Mouse (Mus musculus) MEL (cell line): ENCODE data around the gene Ntrk3. TPM values are rescaled to one million over a fixed set of nuclear protein-coding genes. Genes with fewer than 3 reads are reported as not detected.

Experiments
- DNase-seq: peaks from one replicate; pipeline ENCODE4 v3.0.0; 2011; ENCODE audit warnings: low read depth, low spot score
- H3K27ac ChIP-seq: 2 replicates; pipeline ENCODE4 v1.5.1; 2012; ENCODE audit warnings: low read depth, mild to moderate bottlenecking, control low read depth, low read length, moderate library complexity; ENCODE audit not compliant: control insufficient read depth
- H3K27me3 ChIP-seq, 2 experiments: fragments of 150-350 bp in 1 of 2; sonication (generic) in 1 of 2; 2 replicates each; pipeline ENCODE4 v1.6.1; 2012; ENCODE audit warnings: low read length in 2 of 2, mild to moderate bottlenecking in 2 of 2, improper control_type of control experiment in 1 of 2, moderate library complexity in 1 of 2; ENCODE audit not compliant: insufficient read depth in 2 of 2, control insufficient read depth in 1 of 2
- H3K36me3 ChIP-seq, 2 experiments: 2 replicates each; pipeline ENCODE4 v1.6.1; 2012 to 2014; ENCODE audit warnings: low read length in 2 of 2, improper control_type of control experiment in 1 of 2, inconsistent platforms in 1 of 2, mild to moderate bottlenecking in 1 of 2; ENCODE audit not compliant: insufficient read depth in 2 of 2, control insufficient read depth in 1 of 2
- H3K4me1 ChIP-seq, 2 experiments: fragments of 150-350 bp in 1 of 2; sonication (generic) in 1 of 2; 2 replicates each; pipeline ENCODE4 v1.6.1; 2012; ENCODE audit warnings: low read length in 2 of 2, improper control_type of control experiment in 1 of 2, mild to moderate bottlenecking in 1 of 2; ENCODE audit not compliant: insufficient read depth in 2 of 2, control insufficient read depth in 1 of 2
- H3K4me3 ChIP-seq, 2 experiments: fragments of 150-350 bp in 1 of 2; sonication (generic) in 1 of 2; 2 replicates each; pipeline ENCODE4 v1.5.1; 2012; ENCODE audit warnings: low read depth in 2 of 2, low read length in 2 of 2, mild to moderate bottlenecking in 2 of 2, moderate library complexity in 2 of 2, control low read depth in 1 of 2, improper control_type of control experiment in 1 of 2; ENCODE audit not compliant: control insufficient read depth in 1 of 2, insufficient read depth in 1 of 2
- H3K79me2 ChIP-seq: 2 replicates; pipeline ENCODE4 v1.6.1; 2012; ENCODE audit warnings: mild to moderate bottlenecking, low read length, moderate library complexity; ENCODE audit not compliant: control insufficient read depth, poor library complexity, insufficient read depth
- H3K9ac ChIP-seq: 2 replicates; pipeline ENCODE4 v1.6.1; 2012; ENCODE audit warnings: low read depth, mild to moderate bottlenecking, control low read depth, low read length, moderate library complexity; ENCODE audit not compliant: control insufficient read depth, poor library complexity, severe bottlenecking
- H3K9me3 ChIP-seq: fragments of 150-350 bp; sonication (generic); replicated peaks from 2 replicates; pipeline ENCODE4 v1.6.1; 2012; ENCODE audit warnings: mild to moderate bottlenecking, low read length, improper control_type of control experiment, moderate library complexity; ENCODE audit not compliant: insufficient read depth
- CHD1 ChIP-seq: IDR thresholded peaks from 2 replicates; pipeline ENCODE4 v1.6.1; 2012; ENCODE audit warnings: low read depth, mild to moderate bottlenecking, inconsistent platforms, low read length, improper control_type of control experiment
- E2F4 ChIP-seq: IDR thresholded peaks from 2 replicates; pipeline ENCODE4 v1.6.1; 2011; ENCODE audit warnings: low read depth, low read length, improper control_type of control experiment, borderline replicate concordance
- ELF1 ChIP-seq: IDR thresholded peaks from 2 replicates; pipeline ENCODE4 v1.6.1; 2014; ENCODE audit warnings: low read depth, mild to moderate bottlenecking, inconsistent platforms, low read length, improper control_type of control experiment, moderate library complexity
- EP300 ChIP-seq, 2 experiments: IDR thresholded peaks; 2 replicates each; pipeline ENCODE4 v1.6.1; 2011; ENCODE audit warnings: improper control_type of control experiment in 2 of 2, low read length in 2 of 2, low read depth in 1 of 2, mild to moderate bottlenecking in 1 of 2
- ETS1 ChIP-seq: IDR thresholded peaks from 2 replicates; pipeline ENCODE4 v1.6.1; 2012; ENCODE audit warnings: low read depth, mild to moderate bottlenecking, inconsistent platforms, low read length, improper control_type of control experiment, moderate library complexity
- GABPA ChIP-seq: IDR thresholded peaks from 2 replicates; pipeline ENCODE4 v1.6.1; 2012; ENCODE audit warnings: low read depth, mild to moderate bottlenecking, inconsistent platforms, low read length, improper control_type of control experiment, moderate library complexity
- MAFK ChIP-seq: IDR thresholded peaks from 2 replicates; pipeline ENCODE4 v1.6.1; 2011; ENCODE audit warnings: low read depth, mild to moderate bottlenecking, low read length, improper control_type of control experiment, borderline replicate concordance
- MAX ChIP-seq: IDR thresholded peaks from 2 replicates; pipeline ENCODE4 v1.6.1; 2011; ENCODE audit warnings: low read length, improper control_type of control experiment
- MAZ ChIP-seq: IDR thresholded peaks from 2 replicates; pipeline ENCODE4 v1.6.1; 2012; ENCODE audit warnings: low read depth, mild to moderate bottlenecking, inconsistent platforms, low read length, improper control_type of control experiment
- MEF2A ChIP-seq: IDR thresholded peaks from 2 replicates; pipeline ENCODE4 v1.6.1; 2014; ENCODE audit warnings: low read depth, mild to moderate bottlenecking, inconsistent platforms, low read length, improper control_type of control experiment; ENCODE audit not compliant: poor library complexity, insufficient replicate concordance, severe bottlenecking; ENCODE audit errors: extremely low read depth
- MXI1 ChIP-seq: IDR thresholded peaks from 2 replicates; pipeline ENCODE4 v1.6.1; 2011; ENCODE audit warnings: mild to moderate bottlenecking, low read depth, low read length, improper control_type of control experiment
- MYB ChIP-seq: IDR thresholded peaks from 2 replicates; pipeline ENCODE4 v1.6.1; 2011; ENCODE audit warnings: mild to moderate bottlenecking, low read depth, low read length, improper control_type of control experiment
- MYC ChIP-seq: IDR thresholded peaks from 2 replicates; pipeline ENCODE4 v1.6.1; 2011; ENCODE audit warnings: low read depth, mild to moderate bottlenecking, low read length, improper control_type of control experiment, moderate library complexity
- NELFE ChIP-seq: IDR thresholded peaks from 2 replicates; pipeline ENCODE4 v1.6.1; 2011; ENCODE audit warnings: low read depth, low read length, improper control_type of control experiment
- NRF1 ChIP-seq: IDR thresholded peaks from 2 replicates; pipeline ENCODE4 v1.6.1; 2014; ENCODE audit warnings: low read depth, mild to moderate bottlenecking, inconsistent platforms, low read length, improper control_type of control experiment, moderate library complexity; ENCODE audit not compliant: poor library complexity, insufficient read depth, severe bottlenecking
- POLR2A ChIP-seq, 2 experiments: IDR thresholded peaks; 2 replicates each; pipeline ENCODE4 v1.6.1; 2011 to 2012; ENCODE audit warnings: low read length in 2 of 2, mild to moderate bottlenecking in 2 of 2, control low read depth in 1 of 2, improper control_type of control experiment in 1 of 2, low read depth in 1 of 2, moderate library complexity in 1 of 2; ENCODE audit not compliant: control insufficient read depth in 1 of 2, insufficient read depth in 1 of 2, poor library complexity in 1 of 2
- RAD21 ChIP-seq: IDR thresholded peaks from 2 replicates; pipeline ENCODE4 v1.6.1; 2011; ENCODE audit warnings: mild to moderate bottlenecking, low read depth, low read length, improper control_type of control experiment
- SIN3A ChIP-seq: IDR thresholded peaks from 2 replicates; pipeline ENCODE4 v1.6.1; 2012; ENCODE audit warnings: low read length, improper control_type of control experiment, inconsistent platforms
- SMC3 ChIP-seq: IDR thresholded peaks from 2 replicates; pipeline ENCODE4 v1.6.1; 2011; ENCODE audit warnings: low read depth, low read length, improper control_type of control experiment
- TBP ChIP-seq: IDR thresholded peaks from 2 replicates; pipeline ENCODE4 v1.8.0; 2011; ENCODE audit warnings: low read depth, low read length, improper control_type of control experiment
- TCF12 ChIP-seq: IDR thresholded peaks from 2 replicates; pipeline ENCODE4 v1.6.1; 2014; ENCODE audit warnings: low read depth, mild to moderate bottlenecking, inconsistent platforms, low read length, improper control_type of control experiment, moderate library complexity
- USF1 ChIP-seq: IDR thresholded peaks from 2 replicates; pipeline ENCODE4 v1.6.1; 2014; ENCODE audit warnings: low read depth, mild to moderate bottlenecking, inconsistent platforms, low read length, improper control_type of control experiment, moderate library complexity
- ZC3H11A ChIP-seq: IDR thresholded peaks from 2 replicates; pipeline ENCODE4 v1.6.1; 2012; ENCODE audit warnings: low read depth, mild to moderate bottlenecking, inconsistent platforms, low read length, improper control_type of control experiment
- ZKSCAN1 ChIP-seq: IDR thresholded peaks from 2 replicates; pipeline ENCODE4 v1.6.1; 2012; ENCODE audit warnings: low read depth, mild to moderate bottlenecking, inconsistent platforms, low read length, improper control_type of control experiment, moderate library complexity
- ZNF384 ChIP-seq: IDR thresholded peaks from 2 replicates; pipeline ENCODE4 v1.6.1; 2012; ENCODE audit warnings: low read depth, mild to moderate bottlenecking, inconsistent platforms, low read length, improper control_type of control experiment
- polyA plus RNA-seq, 2 experiments: library from polyadenylated mRNA; stranded (reverse) in 1 of 2; unstranded in 1 of 2; fragments of >175 nt in 1 of 2; fragments of >200 nt in 1 of 2; gene quantifications; 2 replicates each; pipeline versions ENCODE4 v1.2.1 to v1.2.4; 2012; ENCODE audit warnings: low replicate concordance in 2 of 2, low read depth in 1 of 2; ENCODE audit not compliant: insufficient read length in 2 of 2, insufficient read depth in 1 of 2, missing spikeins in 1 of 2
- total RNA-seq: library from RNA; depleted of rRNA; stranded (reverse); fragments of 300-350 nt; gene quantifications from 2 replicates; pipeline ENCODE4 v1.2.3, GENCODE M21; 2012

The Ntrk3 gene
- total and polyA plus RNA-seq, 3 experiments: 0.04 TPM; not detected in 2

GRCm38 (mm10) chr7:78439361-78440120 is 298.3 kb downstream of the Ntrk3 start:
- no peak overlapping the region for H3K4me3 ChIP-seq
- TF ChIP-seq CHD1 (no peak), USF1 (no peak), ELF1 (no peak), ZNF384 (no peak), MXI1 (no peak), POLR2A (IDR thresholded peaks at IDR 0.05; ENCODE audit: control insufficient read depth in 1 of 2, insufficient read depth in 1 of 2, low read depth in 1 of 2, low read length in 2 of 2, poor library complexity in 1 of 2) (no peak), MAX (no peak), MYC (no peak), GABPA (no peak), SMC3 (no peak), ETS1 (no peak), ZKSCAN1 (no peak), NRF1 (no peak), RAD21 (no peak), TCF12 (no peak), E2F4 (no peak), MAZ (no peak), TBP (no peak), MAFK (no peak)
- H3K9ac ChIP-seq: no peak overlapping the region
- no peaks in the 10 kb centered on the region for H3K27me3 ChIP-seq
- DNase-seq: no peak
- no peaks in the 10 kb centered on the region for H3K36me3 ChIP-seq
- no peaks in the 10 kb centered on the region for H3K79me2 ChIP-seq
- no peak overlapping the region for H3K27ac ChIP-seq
- no peaks in the 10 kb centered on the region for H3K9me3 ChIP-seq
- no peaks in the 10 kb centered on the region for H3K4me1 ChIP-seq

GRCm38 (mm10) chr7:78433617-78434144 is 304.1 kb downstream of the Ntrk3 start:
- DNase-seq: no peak
- Histone ChIP-seq H3K4me1 (no peaks in the 10 kb centered on the region), H3K36me3 (no peaks in the 10 kb centered on the region), H3K9me3 (no peaks in the 10 kb centered on the region), H3K9ac (no peak overlapping the region), H3K27ac (no peak overlapping the region), H3K27me3 (no peaks in the 10 kb centered on the region), H3K79me2 (no peaks in the 10 kb centered on the region), H3K4me3 (no peak overlapping the region)
- TF ChIP-seq TCF12: no peak
- TF ChIP-seq MYB: no peak
- TF ChIP-seq EP300 (IDR thresholded peaks at IDR 0.05; ENCODE audit: low read depth in 1 of 2, low read length in 2 of 2): no peak
- TF ChIP-seq ZC3H11A: no peak
- TF ChIP-seq ETS1: no peak
- no peak for TF ChIP-seq MAZ
- no peak for TF ChIP-seq NELFE
- no peak for TF ChIP-seq NRF1
- no peak for TF ChIP-seq ZKSCAN1
- TF ChIP-seq TBP: no peak
- no peak for TF ChIP-seq MEF2A
- no peak for TF ChIP-seq MXI1
- no peak for TF ChIP-seq ELF1
- TF ChIP-seq SIN3A: no peak
- no peak for TF ChIP-seq E2F4
- TF ChIP-seq CHD1: no peak
